Mouse (Mus musculus): ENCODE data around the gene Olfm3. TPM values are rescaled to one million over a fixed set of nuclear protein-coding genes. Genes with fewer than 3 reads are reported as not detected.

Gene Olfm3
- polyA plus RNA-seq (2012; ENCODE audit: insufficient read depth, insufficient read length, missing spikeins): not detected in 2 replicates

DNA sequence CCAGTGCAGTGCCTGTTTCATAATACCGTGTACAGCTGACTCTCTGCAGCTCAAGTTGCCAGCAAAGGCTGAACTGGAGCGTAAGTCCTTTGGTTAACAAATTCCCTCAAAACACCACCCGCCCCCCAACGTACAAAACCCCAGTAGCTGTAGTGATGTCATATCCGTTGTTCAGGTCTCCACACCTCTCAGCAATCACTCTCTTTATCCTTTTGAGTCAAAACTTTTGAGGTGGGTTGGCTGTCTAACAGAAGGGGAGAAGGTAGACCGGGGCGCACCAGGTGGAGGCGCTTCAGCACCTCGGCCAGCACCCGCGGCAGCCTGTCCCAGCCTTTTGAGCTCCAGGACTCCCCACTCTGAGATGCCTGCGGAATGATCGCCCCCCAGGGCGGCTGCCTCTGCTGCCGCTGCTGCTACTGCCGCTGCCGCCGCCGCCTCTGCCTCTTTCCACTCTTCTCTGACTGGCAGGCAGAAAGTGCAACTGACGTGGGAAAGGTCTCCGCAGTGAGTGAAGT lies at the start of gene Olfm3:
Gene Olfm3 (plus strand): TSS at position 155 of the 515 bp plus-strand sequence.
- H3K27ac ChIP-seq (replicated peaks; ENCODE audit: low read depth, low read length): no peak within 1 kb of the TSS
- H3K4me1 ChIP-seq (ENCODE audit: control insufficient read depth, insufficient read depth, insufficient read length, low read length): no peaks in the 10 kb centered on the region
- no peak within 1 kb of the TSS for H3K4me3 ChIP-seq (ENCODE audit: insufficient read depth, low read depth, low read length)

DNA sequence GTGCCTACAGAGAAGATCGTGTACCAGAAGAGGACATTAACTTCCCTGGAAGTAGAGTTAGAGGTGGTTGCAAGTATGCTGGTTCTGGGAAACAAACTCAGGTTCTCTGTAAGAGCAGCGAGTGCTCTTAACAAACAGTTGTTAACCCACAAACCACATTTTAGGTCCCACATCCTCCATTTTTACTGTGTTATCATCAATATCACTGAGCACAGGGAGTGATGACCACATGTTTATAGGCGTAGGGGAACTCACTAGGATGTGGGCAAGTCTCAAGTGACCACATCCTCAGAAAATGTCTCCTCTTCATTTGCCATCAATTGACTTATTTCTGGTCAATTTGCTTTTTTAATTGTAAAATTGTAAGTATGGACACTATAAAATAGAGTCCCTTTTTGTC lies 14.1 kb upstream of the Olfm3 start:
- Histone ChIP-seq H3K4me3 (ENCODE audit: insufficient read depth, low read depth, low read length) (no peak overlapping the region), H3K27ac (replicated peaks; ENCODE audit: low read depth, low read length) (no peak overlapping the region), H3K4me1 (ENCODE audit: control insufficient read depth, insufficient read depth, insufficient read length, low read length) (no peaks in the 10 kb centered on the region)

DNA sequence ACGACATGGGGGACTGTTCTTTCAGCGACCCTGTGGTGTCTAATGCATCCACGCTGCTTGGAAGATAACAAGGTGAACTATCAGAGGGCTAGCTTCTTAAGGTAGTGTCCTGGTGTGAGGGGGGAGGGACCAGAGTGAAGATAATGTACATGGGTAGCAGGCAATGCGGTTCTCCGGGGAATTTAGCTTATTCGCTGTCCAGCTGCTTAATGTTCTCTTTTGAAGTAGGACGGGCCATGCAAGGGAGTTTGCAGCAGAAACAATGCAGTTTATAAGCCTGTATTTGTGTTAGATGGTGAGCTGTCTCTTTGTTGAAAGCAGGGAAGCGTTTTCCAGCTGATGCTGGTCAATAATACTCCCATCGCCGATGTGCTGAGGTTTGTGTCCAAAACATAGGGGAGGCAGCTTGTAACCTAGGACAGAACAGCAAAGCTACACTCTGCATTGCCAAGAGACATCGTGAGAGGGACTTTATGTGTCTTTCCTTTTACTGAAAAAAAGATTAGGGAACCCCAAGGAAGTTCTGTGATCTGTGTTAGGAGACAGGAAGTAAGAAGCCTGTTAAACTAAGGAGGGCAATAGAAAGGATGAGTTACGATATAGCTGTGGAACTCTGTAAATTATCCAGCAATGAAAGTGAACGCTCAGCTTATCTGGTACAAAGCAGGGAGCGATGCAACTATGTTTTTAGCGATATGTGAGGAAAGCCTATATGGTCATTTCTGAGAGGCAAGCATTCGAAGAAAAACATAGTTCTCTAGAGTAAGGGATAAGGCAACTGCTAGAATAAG lies 950 bp downstream of the Olfm3 start:
- Histone ChIP-seq H3K27ac (replicated peaks; ENCODE audit: low read depth, low read length) (no peak overlapping the region), H3K4me3 (ENCODE audit: insufficient read depth, low read depth, low read length) (no peak overlapping the region), H3K4me1 (ENCODE audit: control insufficient read depth, insufficient read depth, insufficient read length, low read length) (no peaks in the 10 kb centered on the region)

DNA sequence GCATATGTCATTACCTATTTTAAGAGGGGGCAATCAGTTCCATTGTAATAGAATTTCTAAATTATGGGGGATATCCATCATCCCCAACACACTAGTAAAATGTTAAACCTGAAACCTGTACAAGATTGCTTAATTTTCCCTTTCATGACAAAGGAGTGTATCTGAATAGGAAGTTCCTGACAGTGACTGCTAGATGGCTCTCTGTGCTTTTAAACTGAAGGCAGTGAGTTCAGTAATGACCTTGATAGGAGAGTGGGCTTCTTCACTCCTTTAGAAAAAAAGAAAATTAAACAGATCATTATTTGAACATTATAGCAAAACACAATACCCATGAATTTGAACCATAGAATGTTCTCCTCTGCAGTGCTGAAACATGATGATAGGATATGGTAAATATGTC lies 3.7 kb downstream of the Olfm3 start:
- Histone ChIP-seq H3K4me3 (ENCODE audit: insufficient read depth, low read depth, low read length) (no peak overlapping the region), H3K27ac (replicated peaks; ENCODE audit: low read depth, low read length) (no peak overlapping the region), H3K4me1 (ENCODE audit: control insufficient read depth, insufficient read depth, insufficient read length, low read length) (no peaks in the 10 kb centered on the region)

DNA sequence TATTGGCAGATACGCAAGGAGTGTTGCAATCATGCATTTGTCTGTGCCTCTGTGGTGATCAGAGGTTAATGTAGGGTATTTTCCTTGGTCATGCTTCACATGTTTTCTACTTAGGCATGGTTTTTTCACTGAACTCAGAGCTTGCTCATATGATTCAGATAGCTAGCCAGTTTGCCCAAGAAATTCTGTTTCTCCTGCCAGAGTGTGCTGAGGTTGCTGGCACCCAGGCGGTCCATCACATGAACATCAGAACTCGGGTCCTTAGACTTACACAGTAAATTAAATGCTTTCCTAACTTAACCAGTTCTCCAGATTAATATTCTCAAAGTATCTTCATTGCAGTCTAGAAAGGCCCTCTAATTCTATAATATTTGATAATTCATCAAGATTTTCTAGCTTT lies 5.0 kb downstream of the Olfm3 start:
- Histone ChIP-seq H3K4me3 (ENCODE audit: insufficient read depth, low read depth, low read length) (no peak overlapping the region), H3K27ac (replicated peaks; ENCODE audit: low read depth, low read length) (no peak overlapping the region), H3K4me1 (ENCODE audit: control insufficient read depth, insufficient read depth, insufficient read length, low read length) (no peaks in the 10 kb centered on the region)

DNA sequence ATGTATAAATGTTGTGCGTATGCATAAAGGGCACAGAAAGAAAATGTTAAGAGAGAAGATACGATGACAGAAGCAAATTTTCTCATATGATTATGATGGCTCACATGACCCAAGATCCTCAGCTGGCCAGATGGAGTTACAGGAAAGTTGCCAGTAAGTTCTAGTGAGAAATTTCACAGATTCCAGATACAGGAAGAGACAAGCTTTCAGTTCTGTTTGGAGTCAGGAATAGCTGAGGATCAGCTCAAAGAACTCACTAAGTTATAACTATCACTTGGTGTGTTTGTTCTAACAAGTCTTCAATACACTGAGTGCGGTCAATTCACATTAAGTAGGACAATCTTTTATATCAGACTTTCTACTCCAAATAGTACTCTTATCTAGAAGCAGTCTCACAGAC lies 16.2 kb downstream of the Olfm3 start:
- Histone ChIP-seq H3K27ac (replicated peaks; ENCODE audit: low read depth, low read length) (no peak overlapping the region), H3K4me3 (ENCODE audit: insufficient read depth, low read depth, low read length) (no peak overlapping the region), H3K4me1 (ENCODE audit: control insufficient read depth, insufficient read depth, insufficient read length, low read length) (no peaks in the 10 kb centered on the region)

DNA sequence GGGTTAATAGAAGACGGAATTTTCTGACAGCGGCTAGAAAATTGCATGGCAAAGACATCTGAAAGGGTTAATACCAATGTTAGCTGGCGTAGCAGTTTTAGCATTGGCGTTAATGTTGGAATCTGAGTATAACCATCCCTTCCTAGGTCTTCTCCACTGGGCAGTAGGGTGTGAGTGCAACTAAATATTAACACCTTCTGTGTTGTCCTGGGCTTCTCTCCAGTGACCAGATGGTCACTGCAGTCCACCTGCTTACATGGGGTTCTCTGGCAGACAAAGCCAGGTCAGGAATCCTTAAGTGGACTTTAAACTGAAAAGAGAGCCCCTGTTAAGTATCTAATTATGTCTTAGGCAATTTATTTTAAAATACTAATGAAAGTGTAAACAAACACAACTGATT lies 25.7 kb downstream of the Olfm3 start:
- H3K4me3 ChIP-seq (ENCODE audit: insufficient read depth, low read depth, low read length): no peak overlapping the region
- H3K4me1 ChIP-seq (ENCODE audit: control insufficient read depth, insufficient read depth, insufficient read length, low read length): no peaks in the 10 kb centered on the region
- H3K27ac ChIP-seq (replicated peaks; ENCODE audit: low read depth, low read length): no peak overlapping the region

GRCm38 (mm10) chr3:114930336-114930735 lies 26.5 kb downstream of the Olfm3 start:
- H3K27ac ChIP-seq (replicated peaks; ENCODE audit: low read depth, low read length): no peak overlapping the region
- no peak overlapping the region for H3K4me3 ChIP-seq (ENCODE audit: insufficient read depth, low read depth, low read length)
- H3K4me1 ChIP-seq (ENCODE audit: control insufficient read depth, insufficient read depth, insufficient read length, low read length): no peaks in the 10 kb centered on the region

DNA sequence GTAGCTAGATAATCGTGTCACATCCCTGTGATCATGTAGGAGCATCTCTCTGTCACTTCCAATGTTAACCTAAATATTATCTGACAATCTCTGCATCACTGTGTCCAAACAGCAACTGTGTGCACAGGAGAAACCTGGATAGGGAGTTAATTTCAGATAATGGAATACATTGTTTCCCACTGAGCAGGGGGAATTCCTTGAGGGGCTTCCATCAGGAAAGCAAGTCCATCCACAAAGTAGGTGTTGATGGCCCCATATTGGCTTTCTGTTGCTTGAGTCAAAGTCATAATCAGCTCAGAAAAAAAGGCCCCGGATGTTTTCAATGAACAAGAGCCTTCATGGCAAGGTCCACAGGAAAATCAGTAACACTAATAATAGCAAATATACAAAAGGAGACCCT lies 26.9 kb downstream of the Olfm3 start:
- Histone ChIP-seq H3K4me3 (ENCODE audit: insufficient read depth, low read depth, low read length) (no peak overlapping the region), H3K27ac (replicated peaks; ENCODE audit: low read depth, low read length) (no peak overlapping the region), H3K4me1 (ENCODE audit: control insufficient read depth, insufficient read depth, insufficient read length, low read length) (no peaks in the 10 kb centered on the region)

DNA sequence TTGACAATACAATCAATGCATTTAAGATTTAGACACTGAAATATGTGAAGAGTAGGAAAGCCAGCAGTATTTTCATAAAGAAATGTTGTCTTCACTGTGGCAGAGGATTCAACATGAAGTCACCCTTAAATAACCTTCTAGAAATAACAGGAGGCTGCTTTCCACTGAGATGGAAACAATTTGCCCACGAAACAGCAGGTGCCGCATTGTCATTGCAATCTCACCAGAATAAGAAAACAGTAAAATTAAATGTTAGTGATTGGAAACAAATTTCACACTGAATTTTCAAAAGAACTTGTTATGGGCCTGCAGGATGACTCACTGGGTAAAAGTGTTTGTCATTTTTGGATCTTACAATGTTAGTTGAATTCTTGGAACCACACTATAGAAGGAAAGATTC lies 29.0 kb downstream of the Olfm3 start:
- Histone ChIP-seq H3K4me3 (ENCODE audit: insufficient read depth, low read depth, low read length) (no peak overlapping the region), H3K4me1 (ENCODE audit: control insufficient read depth, insufficient read depth, insufficient read length, low read length) (no peaks in the 10 kb centered on the region), H3K27ac (replicated peaks; ENCODE audit: low read depth, low read length) (no peak overlapping the region)

DNA sequence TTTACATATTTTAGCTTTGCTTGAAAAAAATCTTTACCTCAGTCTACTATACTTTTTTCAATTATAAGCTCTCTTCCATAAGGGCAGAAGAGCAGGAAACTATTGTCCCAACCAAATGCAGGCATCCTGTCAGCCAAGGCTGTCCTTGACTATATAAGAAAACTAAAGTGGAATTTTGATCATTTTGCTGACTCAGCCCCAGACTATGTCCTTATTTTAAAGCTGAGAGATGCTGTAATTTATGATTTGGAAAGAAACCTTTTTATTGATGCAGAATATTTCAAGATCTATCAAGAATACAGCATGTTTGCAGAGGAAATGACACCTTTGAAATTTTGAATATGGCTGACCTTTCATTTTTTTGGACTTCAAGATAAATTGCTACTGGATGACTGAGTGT lies 51.0 kb downstream of the Olfm3 start:
- Histone ChIP-seq H3K27ac (replicated peaks; ENCODE audit: low read depth, low read length) (no peak overlapping the region), H3K4me1 (ENCODE audit: control insufficient read depth, insufficient read depth, insufficient read length, low read length) (no peaks in the 10 kb centered on the region), H3K4me3 (ENCODE audit: insufficient read depth, low read depth, low read length) (no peak overlapping the region)

GRCm38 (mm10) chr3:114959311-114959967 lies 55.6 kb downstream of the Olfm3 start:
- H3K27ac ChIP-seq (replicated peaks; ENCODE audit: low read depth, low read length): no peak overlapping the region
- H3K4me3 ChIP-seq (ENCODE audit: insufficient read depth, low read depth, low read length): no peak overlapping the region
- H3K4me1 ChIP-seq (ENCODE audit: control insufficient read depth, insufficient read depth, insufficient read length, low read length): no peaks in the 10 kb centered on the region

DNA sequence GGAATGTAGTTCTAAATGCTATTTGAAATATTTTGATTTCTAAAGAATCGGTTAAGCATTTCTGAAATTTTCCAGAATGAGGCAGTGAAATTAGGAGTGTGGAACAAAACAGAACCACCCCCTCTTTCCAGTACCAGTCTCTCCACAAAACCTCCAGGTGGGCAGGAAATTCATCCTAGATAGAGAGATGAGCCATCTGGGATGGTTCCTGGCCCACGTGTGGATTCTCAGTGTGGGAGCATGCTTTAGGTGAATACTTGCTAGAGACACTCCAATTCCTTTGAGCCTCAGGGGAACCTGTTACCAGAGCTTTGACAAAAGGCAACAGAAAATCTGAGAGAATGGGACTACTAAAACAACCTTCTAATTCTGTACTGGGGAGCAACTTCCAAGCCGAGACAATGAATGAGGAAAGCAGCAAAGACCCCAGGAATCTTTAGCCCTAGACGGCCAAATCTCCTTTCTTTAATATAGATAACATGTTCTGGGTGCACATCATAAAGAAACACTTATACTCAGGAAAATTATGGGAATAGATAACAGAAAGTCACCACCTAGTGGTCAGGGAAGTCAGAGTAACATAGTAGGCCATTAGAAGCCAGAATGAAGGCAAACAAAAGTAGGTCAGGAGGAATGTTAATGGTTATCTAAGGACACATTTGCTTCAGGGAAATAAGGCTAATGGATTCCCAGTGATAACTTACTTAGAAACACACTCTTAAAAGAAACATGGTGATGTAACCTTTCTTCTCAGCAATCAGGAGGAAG lies 58.6 kb downstream of the Olfm3 start:
- Histone ChIP-seq H3K4me1 (ENCODE audit: control insufficient read depth, insufficient read depth, insufficient read length, low read length) (no peaks in the 10 kb centered on the region), H3K27ac (replicated peaks; ENCODE audit: low read depth, low read length) (no peak overlapping the region), H3K4me3 (ENCODE audit: insufficient read depth, low read depth, low read length) (no peak overlapping the region)

DNA sequence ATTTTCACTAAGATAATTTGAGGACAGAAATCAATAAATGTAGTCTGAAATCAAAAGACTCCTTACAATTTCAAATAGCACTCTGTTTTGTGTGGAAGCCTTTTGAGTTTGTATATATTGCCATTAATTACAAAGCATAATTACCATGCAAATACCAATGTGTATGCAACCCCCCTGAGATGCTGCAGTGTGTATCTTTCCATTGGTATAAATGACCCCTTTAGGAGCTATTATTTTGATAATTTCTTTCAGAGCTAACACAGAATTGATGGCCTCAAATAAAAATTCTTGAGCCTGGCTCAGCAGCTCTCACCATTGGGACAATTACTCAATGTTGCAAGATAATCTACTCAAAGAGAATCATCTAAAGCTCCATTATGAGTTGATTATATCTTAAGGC lies 67.3 kb downstream of the Olfm3 start:
- Histone ChIP-seq H3K27ac (replicated peaks; ENCODE audit: low read depth, low read length) (no peak overlapping the region), H3K4me3 (ENCODE audit: insufficient read depth, low read depth, low read length) (no peak overlapping the region), H3K4me1 (ENCODE audit: control insufficient read depth, insufficient read depth, insufficient read length, low read length) (no peaks in the 10 kb centered on the region)

- no peak overlapping the region for H3K27ac ChIP-seq (replicated peaks; ENCODE audit: low read depth, low read length)
- H3K4me1 ChIP-seq (ENCODE audit: control insufficient read depth, insufficient read depth, insufficient read length, low read length): no peaks in the 10 kb centered on the region
- no peak overlapping the region for H3K4me3 ChIP-seq (ENCODE audit: insufficient read depth, low read depth, low read length)
Observed at GRCm38 (mm10) chr3:114972522-114972921, 68.6 kb downstream of the Olfm3 start.
